Mouse (Mus musculus) thymus, postnatal 36 days (tissue): Measurements from ENCODE around the gene Olfr527.

Experiments used
- DNase-seq, 2 experiments: peaks; one replicate each; pipeline ENCODE4 v3.0.0; 2022; ENCODE audit warnings: mixed read lengths in 2 of 2

Gene Olfr527

DNA sequence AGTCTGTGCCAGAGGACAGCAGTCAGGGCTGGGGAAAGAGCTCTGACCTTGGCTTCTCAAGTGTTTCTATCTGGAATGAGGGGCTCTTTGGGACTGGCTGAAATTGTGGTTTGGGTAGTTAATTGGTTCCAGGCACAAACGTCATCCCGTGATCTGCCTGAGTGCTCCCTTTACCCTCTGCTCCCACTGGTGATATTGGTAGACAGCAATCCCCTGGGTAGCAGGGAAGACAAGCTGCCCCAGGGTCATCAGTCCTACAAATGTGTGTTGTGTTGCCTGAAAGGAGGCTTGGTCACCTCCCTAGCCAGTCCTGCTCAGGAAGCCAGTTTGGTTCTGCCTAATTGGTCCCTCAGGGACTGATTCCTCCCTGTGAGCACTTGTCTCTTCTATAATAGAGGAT, at the start of gene Olfr527:
Olfr527 (plus strand) TSS at position 301 of the 400 bp plus-strand sequence.
- no peak for DNase-seq

DNA sequence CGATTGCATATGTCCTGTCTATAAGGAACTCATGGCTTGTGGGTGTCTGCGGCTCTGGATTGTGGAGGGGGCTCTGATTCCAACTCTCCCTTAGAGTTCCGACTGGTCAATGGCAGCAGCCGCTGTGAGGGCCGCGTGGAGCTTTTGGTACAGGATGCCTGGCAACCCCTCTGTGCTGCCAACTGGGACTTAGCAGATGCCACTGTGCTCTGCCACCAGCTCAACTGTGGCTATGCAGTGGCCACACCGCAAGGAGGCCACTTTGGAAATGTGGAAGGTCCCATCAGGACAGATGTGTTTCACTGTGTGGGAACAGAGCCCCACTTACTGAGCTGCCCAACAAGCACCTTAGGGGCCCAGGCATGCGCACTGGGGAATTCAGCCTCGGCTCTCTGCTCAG, 38.1 kb upstream of the Olfr527 start:
- no peak for DNase-seq

DNA sequence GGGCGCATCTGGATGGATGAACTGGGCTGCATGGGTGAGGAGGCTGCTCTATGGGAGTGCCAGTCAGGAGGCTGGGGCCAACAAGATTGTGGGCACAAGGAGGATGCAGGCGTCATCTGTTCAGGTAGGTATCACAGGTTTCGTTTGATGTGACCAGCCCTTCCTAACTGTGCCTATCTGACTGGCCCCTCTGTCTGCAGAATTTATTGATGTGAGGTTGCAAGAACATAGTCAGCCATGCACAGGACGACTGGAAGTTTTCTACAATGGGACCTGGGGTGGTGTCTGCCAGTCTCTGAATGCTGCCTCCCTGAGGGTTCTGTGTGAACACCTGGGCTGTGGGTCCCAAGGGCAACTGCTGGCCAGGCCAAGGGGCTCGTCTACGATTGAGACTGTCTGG, 36.9 kb upstream of the Olfr527 start:
- no peak for DNase-seq

DNA sequence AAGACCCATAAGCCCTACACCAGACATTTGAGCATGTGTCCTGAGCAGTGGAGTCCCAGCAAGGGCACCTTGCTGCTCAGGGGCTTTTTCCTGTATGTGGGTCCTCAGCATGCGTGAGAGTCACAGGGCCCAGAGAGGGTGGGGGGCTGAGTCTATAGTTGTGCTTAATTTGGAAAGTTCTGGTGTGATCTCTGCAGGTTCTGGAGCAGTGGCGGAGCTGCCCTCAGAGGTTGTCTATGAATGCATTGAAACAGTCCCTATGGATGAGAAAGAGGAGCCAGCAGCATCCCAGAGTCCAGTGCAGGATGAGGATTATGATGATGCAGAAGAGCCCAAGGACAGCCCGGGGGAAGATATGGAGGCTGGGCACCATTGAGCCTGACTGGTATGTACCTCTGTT, 34.4 kb upstream of the Olfr527 start:
- no peak for DNase-seq

DNA sequence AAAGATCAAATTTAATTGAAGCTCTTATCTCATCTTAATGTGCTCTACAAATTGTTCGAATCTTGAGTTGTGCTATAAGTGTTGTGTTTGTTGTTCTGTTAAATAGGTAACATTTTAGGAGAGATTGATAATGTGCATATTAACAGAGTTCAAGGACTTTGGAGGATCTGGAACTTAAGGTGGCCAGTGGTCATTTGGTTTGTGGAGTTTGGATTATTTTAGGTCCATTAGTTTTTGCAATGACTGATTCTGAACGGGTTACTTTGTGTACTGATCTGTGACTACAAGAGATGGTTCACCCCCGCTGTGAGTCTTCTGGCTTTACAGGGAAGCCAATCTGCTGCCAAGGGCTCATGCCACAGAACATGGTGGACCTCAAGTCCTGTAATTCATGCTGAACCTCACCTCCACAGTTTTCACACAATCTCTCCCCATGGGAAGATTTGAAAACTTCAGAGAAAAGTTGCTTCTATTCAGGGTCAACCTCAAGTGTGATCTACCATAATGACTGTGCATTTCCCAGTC, 13.9 kb upstream of the Olfr527 start:
- no peak for DNase-seq

- no peak for DNase-seq
Measured at GRCm38 (mm10) chr7:140320558-140320957, 13.3 kb upstream of the Olfr527 start, which contains the start of gene Olfr525. TSS of gene Olfr525 (plus strand) at chr7:140320858.

DNA sequence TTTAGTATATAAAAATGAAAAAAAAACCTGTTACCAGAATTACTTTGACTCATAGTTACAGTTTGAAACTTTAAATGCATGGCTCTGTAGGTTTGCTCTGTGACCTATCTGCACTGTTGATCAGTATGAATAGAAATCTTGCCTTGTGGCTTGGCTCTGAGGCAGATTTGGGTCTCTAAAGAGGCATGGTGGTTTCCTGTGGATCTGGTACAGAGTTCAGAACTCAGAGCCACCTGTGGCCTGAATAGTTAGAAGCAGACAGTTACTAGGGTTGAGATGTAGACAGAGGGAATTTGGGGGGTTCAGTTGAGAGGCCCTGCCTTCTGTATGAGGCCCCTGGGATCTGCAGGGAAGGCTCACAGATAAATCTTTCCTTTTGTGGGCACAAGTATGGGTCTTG, 12.7 kb upstream of the Olfr527 start:
- DNase-seq, result peak; percentile 18 to 32

DNA sequence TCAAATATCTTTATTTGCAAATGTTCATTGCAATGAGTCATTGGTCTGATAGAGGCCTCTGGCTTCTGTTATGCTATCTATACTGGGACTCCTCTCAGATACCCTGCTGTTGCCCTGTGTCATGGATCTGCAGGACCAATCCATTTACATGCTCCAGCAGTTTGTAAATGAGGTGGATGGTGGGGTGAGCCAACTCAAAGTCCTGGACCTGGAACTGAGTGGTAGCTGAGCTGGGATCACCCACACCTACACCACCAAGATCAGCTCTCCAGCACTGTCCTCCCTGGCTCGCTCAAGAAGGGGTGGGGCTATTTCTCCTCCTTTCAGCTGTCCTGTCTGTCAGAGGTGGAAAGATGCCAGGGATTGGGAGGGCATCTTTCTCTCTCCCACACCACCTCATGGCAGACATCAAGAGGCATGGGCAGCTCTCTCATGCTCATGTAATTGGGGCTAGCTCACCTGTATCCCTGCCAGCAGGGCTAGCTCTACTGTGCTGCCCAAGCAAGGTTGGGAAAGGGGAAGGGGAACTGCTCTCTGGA, 4.0 kb upstream of the Olfr527 start:
- no peak for DNase-seq

- no peak for DNase-seq
Measured at GRCm38 (mm10) chr7:140361571-140361970, 27.8 kb downstream of the Olfr527 start, which contains the start of gene Olfr60. TSS of gene Olfr60 (minus strand) at chr7:140361671.

DNA sequence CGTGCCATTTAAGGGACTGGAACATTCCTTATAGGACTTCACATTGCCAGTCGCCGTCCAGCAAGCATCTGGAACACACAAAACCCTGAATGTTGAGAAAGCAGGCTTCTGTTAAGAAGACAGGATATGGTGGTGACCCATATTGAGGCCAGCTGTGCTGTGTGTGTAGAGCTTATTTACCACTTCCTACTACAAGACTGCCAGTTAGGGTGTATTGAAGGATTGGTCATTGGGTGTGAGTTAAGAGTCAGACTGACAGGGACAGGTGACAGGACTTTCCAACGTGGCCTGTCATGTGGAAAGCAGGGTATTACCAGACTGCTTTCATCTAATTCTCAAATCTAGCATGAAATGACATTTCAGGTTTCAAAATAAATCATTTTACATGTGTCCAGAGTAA, 40.5 kb downstream of the Olfr527 start:
- DNase-seq, result peak in 1 of 2 experiments; percentile 21

DNA sequence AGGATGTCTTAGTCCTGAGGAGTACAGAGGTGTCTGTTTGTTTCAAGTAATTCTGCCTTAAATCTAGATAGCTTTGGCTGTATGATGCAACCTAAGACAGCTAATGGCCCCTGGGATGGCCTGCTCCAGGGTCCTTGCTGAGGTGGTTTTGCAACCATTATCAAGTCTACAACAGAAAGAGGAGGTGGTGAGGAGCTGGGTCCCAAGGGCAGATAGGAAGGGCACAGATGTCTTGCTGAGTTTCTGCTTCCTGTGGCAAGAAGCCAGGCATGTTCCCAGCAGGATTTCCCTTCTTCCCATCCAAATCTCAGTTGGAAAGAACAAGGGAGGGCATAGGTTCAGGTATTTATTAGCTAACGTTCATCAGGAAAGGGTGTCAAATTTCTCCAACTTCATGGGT, 42.4 kb downstream of the Olfr527 start, which contains the start of gene Olfr530:
Olfr530 (minus strand) TSS at position 101 of the 400 bp plus-strand sequence.
- no peak for DNase-seq

GRCm38 (mm10) chr7:140376911-140377310, 43.1 kb downstream of the Olfr527 start:
- no peak for DNase-seq
